Mouse (Mus musculus) adrenal gland, postnatal 36 days (tissue): Measurements from ENCODE around the gene Slc22a22. TPM values are rescaled to one million over a fixed set of nuclear protein-coding genes. Genes with fewer than 3 reads are reported as not detected.
A peak's percentile ranks its signal among the peaks of the same experiment; 100 is the strongest.

ENCODE experiments used
- DNase-seq, 2 experiments: peaks; one replicate each; pipeline ENCODE4 v3.0.0; 2021; ENCODE audit warnings: mixed read lengths in 1 of 2
- long read RNA-seq, 2 experiments: library from polyadenylated mRNA; stranded (forward); transcript quantifications; one replicate each; pipeline ENCODE4 v2.0.0; 2021; ENCODE audit warnings: borderline sequencing depth in 2 of 2
- total RNA-seq, 2 experiments: library from RNA; stranded (reverse); gene quantifications; 2 replicates each; pipeline ENCODE4 v1.2.3; 2021

The Slc22a22 gene
- not detected for total RNA-seq
- long read RNA-seq, experiment 1: 0 reads
- long read RNA-seq, experiment 2: 0 reads

DNA sequence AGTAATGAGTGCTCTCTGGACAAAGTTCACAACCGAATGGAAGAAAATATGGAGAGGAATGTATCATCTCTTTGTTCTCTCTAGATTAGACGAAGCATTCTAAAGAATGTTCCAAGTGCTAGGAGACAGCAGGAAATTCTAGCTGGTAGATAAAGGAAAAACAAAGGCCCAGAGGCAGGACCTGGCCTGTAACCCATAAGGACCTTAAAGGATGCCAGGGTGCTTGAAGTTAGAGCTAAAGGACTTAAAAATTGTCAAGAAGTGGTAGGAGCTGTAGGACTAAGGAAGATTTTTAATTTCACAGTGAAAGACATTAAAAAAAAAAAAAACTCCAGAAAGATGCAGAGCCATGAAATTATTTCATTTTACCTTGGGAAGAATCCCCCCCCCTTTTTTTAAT lies at the start of gene Slc22a22:
Slc22a22 (minus strand) TSS at position 101 of the 400 bp plus-strand sequence.
- no peak for DNase-seq

DNA sequence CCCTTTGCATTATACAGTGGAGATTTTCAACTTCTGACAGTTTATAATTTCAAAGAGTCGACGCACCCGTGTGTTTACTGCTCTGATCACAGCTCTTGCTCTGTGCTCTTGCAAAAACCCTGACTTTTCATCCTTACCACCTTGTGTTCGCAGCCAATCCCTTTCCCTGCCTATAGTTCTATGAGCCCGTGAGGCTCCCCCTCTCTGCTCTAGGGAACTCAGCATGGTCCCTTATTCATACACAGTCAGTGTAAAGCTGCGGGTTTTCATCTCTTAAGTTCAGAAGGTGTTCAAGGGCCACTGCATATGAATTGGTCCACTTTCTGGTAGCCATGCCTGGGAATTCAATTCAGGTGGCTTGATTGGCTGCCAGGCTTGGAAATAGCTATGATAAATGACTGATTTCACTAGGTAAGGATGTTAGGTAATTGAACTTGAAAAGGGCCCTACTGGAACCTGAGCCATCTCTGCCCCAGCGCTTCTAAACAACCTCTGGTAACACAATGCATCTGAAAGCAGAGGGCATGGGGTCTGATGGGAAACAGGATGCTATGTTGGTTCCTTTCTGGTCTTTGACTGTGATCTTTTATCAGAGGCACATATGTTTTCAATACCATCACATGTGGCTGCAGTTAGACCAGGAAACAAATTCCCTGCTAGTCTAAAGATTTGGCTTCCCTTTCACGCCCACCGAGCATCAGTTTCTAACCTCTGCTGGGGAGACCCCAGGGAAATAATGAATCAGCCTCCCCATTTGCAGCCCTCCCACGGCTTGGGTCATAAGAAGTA lies 46.3 kb upstream of the Slc22a22 start:
- DNase-seq: no peak

DNA sequence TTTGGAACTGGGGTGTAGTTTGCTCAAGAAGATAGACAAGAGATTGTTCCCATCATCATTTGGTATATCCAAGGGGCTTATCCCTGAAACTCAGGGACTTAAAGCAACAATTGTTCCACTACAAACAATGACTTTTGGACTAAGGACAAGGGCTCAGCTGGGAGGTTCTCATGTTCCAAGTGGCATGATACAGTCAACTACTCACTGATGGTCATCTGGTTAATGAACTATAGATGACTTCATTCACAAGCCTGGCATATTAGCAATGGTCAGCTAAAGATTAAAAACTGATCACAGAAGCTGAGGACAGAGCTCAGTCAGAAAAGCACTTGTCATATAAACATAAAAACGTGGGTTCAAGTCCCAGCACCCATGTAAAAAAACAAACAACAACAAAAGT lies 44.7 kb upstream of the Slc22a22 start:
- DNase-seq: no peak

DNA sequence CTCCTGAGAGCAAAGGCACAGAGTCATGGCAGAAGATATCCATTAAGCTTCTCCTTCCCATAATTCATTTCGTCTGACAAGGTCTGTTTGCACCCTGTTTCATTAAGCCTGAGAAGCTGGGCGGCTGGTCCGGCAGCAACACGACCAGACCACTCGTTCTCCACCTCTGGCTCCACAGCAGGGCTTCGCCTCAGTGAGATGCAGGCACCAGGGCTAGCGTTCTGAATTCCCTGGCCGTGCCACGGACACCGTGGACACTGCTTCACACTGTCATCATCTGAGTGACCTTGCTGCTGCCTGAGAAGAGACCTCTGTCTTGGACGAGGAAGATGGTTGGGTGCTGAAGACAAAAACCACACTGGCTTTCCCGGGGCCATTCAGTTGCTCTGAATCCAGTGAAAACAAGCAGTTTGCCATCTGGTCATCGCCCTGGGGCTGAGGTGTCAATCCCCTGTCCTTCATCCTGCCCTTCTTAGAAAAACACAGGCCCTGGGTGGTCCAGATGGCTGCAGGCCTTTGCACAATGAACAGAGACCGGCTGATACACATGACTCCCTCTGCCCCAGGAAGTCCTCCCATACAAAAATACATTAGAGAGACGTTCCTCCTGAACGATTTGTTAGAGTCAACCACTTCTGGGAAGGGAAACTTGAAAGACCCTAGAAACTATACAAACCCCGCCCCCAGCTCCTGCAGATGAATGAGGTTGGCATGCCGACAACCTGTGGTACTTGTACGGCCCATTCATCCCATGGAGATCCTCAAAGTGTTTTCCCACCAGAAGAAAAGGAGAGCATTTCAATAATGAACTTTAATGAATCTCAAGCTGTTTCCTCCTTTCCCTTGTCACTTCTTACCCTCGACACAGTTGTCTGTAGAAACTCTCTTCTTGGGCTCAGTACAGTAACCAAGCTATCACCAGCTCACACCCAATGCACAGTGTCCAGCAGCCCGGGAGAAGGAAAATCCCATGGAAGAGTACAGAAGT lies 32.1 kb upstream of the Slc22a22 start:
- DNase-seq: no peak

DNA sequence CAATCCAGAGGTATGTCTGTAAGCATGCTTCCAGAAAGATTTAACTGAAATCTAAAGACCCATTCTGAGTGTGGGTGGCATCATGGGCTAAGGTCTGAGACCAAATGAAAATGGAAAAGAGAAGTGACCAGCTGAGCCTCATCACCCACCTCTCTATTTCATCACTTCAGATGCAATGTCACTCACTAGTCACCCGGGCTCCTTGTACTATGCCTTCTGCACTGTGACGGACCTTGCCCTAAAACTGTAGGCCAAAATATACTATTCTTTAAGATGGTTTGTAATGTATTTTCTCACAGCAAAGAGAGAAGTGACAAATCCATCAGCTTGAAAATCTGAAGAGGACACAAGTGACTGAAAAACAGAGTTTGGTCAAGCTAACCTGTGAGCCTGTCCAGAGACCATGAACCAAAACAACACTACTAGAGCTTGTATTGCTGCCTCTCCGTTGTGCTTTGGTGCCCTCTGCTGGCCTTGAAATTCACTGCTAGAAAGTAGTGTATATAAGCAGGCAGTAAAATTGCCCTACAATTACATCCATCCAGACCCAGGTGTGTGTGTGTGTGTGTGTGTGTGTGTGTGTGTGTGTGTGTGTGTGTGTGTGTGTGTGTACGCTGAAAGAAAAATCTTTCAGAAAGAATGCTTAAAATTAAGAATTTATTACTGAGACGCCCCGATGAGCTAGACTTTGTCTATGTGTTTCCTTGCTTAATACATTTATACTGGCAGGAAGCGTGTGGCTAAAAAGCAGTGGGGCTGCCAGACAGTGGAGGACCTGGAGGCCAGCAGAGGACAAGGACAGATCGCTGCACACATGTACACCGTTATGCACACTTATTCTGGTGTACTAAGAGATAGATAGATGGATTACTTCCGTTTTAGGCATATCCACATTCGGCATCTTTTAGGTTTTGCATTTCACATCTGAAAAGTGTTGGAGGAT lies 31.1 kb upstream of the Slc22a22 start:
- peak; percentile 79 to 87 for DNase-seq

DNA sequence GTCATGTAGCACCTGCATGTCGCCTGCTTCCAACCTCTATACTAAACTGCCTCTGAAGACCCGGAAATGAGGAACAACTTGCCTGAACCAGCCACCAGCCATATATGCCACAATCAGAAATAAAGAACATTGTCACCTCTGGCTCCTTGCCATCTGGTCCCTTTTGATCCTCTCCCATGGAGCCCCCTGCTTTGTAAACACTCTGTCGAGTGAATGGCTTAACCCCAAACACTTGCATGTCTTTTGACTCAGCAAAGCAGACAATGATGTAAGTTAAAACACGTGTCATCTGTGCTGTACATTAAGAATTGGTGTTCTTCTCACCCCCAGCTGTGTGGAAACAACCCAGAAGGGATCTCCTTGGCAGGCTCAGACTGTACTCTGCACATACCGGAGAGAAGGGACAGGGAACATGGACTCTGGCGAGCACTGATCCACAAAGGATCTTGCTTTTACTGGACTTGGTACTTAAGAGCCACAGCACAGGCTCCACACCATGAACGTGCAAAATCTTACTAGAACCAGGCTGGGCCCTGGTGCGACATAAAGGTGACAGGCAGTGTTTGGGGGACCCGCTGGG lies 26.8 kb upstream of the Slc22a22 start:
- no peak for DNase-seq

DNA sequence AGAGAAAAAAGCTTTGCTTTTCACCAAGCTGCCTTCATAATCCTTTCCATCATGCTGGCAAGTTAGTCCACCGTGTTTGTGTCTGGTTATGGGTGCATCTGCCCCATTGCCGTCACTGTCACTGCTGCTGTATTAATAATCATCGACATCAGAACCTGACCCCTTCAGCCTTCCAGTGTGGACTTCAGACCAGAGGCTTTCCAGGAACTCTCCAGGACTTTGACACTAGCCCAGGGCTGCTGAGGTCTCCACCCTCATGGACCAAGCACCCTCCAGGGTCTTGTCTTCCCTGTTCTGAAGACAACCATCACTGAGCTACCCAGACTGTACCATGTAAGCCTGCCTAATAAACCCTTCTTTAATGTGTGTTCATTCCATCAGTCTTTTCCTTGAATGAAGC lies 26.2 kb upstream of the Slc22a22 start:
- no peak for DNase-seq

DNA sequence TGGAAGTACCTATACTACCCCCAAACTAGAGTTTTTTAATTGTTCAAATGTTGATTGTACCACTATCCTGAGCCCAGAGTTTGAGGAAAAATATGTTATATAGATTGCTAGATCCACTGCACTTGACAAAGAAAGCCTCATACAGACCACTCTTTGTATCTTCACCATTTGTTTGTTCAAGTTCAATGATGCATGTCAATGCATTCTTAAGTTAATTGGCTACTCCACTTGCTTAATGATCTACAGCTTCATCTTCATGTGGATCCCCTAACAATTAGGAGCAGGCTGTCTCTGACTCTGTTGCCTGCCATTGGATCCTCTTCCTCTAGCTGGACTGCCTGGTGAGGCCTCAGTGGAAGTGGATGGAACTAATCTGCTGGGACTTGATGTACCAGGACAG lies 24.1 kb upstream of the Slc22a22 start:
- DNase-seq: no peak

DNA sequence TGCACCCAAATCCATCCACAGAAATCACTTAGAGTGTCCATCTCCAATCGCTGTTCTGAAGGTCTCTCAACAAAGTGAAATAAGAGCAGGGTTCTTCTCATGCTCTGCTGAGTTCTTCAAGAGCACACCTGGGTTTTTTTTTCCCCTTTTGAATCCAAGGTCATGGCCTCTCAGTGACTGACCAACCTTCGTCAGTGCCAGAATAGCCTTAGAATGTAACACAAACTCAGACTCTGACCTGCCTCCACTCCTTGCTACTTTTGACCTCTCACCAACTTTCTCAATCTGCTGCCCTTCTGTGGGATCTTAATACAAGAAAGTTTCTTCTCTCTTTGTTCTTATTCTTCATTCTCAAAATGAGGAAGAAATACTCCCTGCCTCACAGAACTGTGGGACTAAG lies 18.7 kb upstream of the Slc22a22 start:
- DNase-seq: peak in 1 of 2 experiments; percentile 4

DNA sequence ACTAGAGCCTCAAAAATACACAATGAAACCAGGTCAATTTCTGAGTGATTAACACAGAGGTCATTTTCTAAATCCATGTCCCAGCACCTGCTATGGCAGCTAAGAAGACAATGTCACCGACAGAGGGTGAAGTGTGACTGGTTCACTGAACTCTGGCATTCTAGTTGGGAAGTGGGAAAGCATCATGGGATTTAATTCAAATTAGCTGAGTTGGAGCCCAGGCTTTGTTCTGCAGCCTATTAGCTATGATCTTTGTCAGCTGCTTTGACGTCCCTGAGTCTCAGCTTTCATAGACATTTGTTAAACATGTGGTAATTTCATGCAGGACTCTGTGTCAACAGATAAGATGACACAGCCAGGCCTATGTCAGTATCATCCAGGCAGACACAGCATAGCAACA lies 5.1 kb upstream of the Slc22a22 start:
- DNase-seq: no peak

DNA sequence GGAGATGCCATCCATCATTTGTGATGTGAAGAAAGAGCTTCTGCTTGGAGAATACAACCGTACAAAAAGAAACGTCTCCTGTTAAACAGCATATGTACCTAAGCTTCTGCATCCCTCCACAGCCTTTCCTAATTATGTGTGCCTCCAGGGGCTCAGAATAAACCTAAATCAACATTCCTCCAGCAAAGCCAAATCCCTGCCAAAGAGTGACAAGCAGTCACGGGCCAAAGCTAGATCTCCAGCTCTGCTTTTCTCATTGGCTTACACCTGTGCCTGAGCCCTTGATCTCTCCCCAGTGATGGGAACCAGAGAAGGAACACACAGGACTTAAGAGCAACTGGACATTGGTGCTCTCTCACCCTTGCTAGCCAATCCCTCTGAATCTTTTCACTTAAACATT lies 5.8 kb downstream of the Slc22a22 start:
- DNase-seq: no peak

DNA sequence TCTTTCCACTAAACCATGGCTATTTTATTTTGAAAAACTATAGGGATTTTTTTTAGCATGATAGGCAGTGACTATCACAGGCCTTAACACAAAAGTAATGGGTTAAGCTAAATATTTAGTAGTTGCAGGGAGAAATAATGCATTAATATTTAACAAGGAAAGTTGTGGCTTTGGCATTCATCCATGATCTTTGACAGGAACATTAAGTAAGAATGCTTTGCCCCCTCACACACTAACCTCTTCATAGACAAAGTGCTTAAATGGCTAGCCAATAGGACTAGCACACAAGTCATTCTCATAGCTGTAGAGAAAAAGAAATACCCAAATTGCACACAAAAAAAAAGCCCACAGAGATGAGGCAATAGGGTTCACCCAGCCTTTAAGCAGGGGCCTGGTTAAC lies 11.4 kb downstream of the Slc22a22 start:
- DNase-seq: no peak

DNA sequence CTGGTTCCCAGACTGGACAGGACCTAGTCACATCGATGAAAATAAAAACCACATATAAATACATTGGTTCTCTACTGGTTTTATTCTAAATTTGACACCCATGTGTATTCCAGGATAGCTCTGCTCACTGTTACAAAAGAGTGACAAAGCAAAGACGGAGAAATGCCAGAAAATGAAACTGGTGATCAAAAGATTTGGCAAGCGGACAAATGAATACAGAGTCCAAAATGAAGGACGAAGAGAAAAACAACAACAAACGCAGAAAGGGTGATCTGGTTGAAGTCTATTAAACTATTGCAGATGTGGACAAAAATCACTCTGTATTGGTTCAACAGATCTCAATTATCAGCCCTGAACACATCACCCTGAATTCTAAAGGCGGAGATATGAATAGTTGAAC lies 12.4 kb downstream of the Slc22a22 start:
- DNase-seq: no peak

DNA sequence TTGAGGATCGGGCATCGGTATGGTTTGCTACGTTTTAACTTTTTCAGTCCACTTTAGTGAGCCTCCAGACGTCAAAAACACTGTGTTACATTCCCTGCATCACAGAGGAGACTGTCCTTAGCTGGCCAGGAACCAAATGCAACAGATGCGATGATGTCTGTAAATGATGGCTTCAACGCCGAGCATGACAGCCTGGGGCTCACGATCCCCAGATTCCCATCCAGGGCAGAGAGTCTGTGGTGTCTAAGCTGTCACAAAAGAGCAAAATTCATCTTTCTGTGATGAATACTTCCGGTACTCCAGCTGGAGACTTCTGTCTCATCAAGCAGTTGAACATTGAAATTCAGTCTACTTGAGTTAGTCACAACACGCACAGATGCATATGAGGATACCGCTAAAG lies 13.4 kb downstream of the Slc22a22 start:
- DNase-seq: no peak

DNA sequence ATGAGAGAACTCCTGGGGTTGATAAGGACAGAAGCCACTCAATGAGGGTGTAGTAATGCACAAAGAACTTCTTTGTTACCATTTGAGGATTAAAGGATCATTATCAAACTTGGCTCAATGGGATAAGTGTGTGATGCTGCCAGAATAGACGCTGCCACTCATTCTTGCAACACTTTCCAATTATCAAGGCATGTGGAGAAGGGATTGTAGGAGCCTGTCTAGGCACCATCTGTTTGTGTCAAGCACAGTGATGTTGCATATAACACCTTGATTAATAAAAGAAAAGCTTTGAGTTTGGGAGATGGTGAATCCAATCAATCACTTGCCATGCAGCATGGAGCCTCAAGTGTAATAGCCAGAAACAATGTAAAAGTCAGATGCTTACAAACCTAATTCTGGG lies 16.1 kb downstream of the Slc22a22 start:
- DNase-seq: no peak

DNA sequence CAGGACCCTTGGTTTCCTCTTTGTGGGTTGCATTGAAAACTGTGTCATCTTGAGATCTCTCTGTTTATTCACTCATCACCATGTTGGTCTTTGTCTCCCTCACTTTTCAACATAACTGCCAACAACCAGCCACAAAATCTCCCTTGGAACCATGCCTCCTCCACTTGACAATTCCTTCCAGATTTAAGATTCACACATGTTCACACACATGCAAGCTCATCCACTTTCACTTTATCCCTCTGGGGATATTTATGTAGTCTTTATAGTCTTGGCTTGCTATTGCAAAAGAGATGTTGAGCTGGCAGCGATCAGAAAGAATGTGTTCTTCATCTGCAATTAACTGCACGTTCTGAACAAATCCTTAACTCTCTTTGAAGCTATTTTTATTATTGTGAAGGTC lies 20.1 kb downstream of the Slc22a22 start:
- DNase-seq: no peak

DNA sequence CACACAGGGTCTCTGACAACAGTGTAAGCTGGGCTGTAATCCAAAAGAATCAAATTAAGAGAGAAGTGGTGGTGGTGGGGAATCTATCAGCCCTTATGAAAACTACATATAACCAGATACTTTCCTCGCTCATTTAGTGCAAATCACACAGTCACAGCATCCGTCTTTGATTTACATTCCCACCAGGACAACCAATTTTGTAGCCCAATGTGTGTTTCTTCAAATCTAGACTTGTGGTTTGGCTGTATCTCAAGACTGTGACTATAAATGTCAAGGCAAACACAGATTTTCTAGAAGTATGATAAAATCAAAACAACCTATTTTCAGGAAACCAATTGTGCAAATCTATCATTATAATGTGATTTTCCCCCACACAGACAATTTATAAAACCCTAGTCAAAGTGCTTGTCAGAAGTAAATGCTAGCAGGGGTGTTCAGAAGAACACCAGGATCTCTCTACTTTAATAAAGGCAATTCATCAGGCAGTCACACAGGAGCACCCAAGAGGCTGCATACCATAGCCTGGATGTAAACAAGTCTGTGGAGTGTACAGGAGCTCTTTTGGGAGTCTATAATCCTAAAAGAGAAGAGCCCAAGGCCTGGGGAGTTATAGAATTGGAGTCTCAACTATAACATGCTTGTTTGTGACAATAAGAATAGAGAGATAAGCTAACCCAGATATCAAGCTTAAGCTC lies 42.6 kb downstream of the Slc22a22 start:
- no peak for DNase-seq

DNA sequence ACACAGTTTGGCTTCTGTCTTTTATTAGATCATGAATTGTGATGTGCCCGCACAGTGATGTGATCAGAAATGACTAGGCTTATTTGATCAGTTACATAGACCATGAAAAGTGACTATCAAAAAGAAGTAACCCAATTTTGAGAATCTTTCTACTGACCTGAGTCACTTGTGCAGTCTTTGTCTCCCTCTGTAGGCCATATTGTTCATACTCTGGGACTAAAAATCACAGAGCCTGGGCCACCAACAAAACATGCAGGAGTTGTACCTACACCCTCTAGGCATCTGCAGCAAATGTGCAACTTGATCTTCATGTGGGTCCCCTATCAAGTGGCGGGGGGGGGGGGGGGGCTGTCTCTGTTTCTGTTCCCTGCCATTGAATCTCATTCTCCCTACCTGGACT lies 68.9 kb downstream of the Slc22a22 start:
- DNase-seq: peak in 1 of 2 experiments; percentile 1

DNA sequence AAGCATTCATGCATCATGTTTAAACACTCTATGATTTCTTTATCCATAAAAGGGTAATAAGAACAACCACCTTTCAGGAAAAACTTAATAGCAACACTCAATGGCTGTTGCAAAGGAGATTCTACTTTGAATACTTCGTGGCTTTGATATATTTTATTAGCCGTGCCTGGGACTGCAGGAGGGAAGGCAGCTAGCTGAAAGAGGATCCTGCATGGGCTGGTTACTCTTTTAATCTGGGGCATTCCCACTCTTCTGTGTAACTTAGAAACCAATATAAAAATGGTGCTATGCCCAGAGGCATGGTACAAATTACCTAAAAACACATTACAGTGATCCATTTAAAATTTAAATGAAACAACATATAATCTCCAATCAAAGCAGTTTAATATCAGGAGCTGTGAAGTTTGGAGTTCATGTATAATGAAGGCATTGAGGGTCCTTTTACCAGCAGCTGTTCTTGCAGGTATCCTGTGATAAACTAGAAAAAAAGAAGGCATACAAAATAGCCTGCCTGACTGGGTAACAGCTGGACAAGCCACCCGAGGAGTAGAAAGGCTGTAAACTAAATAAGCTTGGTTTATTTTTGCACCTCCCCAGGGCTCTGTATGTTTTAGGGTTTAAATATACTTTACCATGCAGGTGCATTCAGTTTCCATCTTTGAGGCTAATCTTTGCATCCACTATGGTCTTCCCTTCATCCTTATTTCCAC lies 78.8 kb downstream of the Slc22a22 start:
- no peak for DNase-seq

DNA sequence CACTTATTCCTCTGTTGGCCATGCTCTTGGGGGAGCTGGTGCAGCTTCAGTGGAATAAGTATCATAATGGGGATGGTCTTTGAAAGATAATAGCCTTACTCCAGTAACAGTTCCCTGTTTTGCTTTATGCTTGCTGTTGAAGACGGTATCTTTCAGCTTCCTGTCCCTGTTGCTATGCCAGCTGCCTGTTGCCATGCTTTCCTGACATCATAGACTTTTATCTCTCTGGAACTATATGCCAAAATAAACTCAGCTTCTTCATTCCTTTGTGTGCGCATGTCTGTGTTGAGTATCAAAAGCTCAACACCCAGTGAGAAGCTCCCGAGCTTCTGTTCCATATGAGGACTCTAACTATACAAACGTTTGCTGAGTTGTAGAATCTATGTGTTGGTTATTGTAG lies 83.4 kb downstream of the Slc22a22 start:
- DNase-seq: no peak
